Mouse (Mus musculus) left cerebral cortex, adult 9 months (tissue): ENCODE data around the gene Hcrt.

ENCODE experiments used
- DNase-seq, 2 experiments: peaks; one replicate each; pipeline ENCODE4 v3.0.0; 2022; ENCODE audit warnings: low spot score in 2 of 2

Gene Hcrt

GRCm38 (mm10) chr11:100767871-100768270 lies 5.1 kb upstream of the Hcrt start:
- DNase-seq, result no peak

- DNase-seq, result no peak
Measured at GRCm38 (mm10) chr11:100766726-100767125, 4.0 kb upstream of the Hcrt start.

- peak in 1 of 2 experiments; percentile 91 for DNase-seq
Measured at GRCm38 (mm10) chr11:100761547-100762045, 1.1 kb downstream of the Hcrt start.

- peak; percentile 89 to 93 for DNase-seq
Measured at GRCm38 (mm10) chr11:100759611-100760233, 3.0 kb downstream of the Hcrt start, which contains the start of gene Kcnh4. Gene Kcnh4, minus strand, starts transcription at chr11:100759942.

GRCm38 (mm10) chr11:100758707-100759610 lies 3.8 kb downstream of the Hcrt start:
- DNase-seq, result no peak

GRCm38 (mm10) chr11:100757566-100757965 lies 5.2 kb downstream of the Hcrt start:
- no peak for DNase-seq

- DNase-seq, result no peak
Measured at GRCm38 (mm10) chr11:100756476-100756875, 6.3 kb downstream of the Hcrt start.

- peak in 1 of 2 experiments; percentile 74 for DNase-seq
Measured at GRCm38 (mm10) chr11:100754693-100755057, 8.1 kb downstream of the Hcrt start.

GRCm38 (mm10) chr11:100754021-100754692 lies 8.6 kb downstream of the Hcrt start:
- peak in 1 of 2 experiments; percentile 80 for DNase-seq

GRCm38 (mm10) chr11:100752294-100752693 lies 10.4 kb downstream of the Hcrt start:
- DNase-seq, result no peak

- DNase-seq, result no peak
Measured at GRCm38 (mm10) chr11:100750127-100750526, 12.6 kb downstream of the Hcrt start.

- DNase-seq, result no peak
Measured at GRCm38 (mm10) chr11:100749469-100749868, 13.3 kb downstream of the Hcrt start.

GRCm38 (mm10) chr11:100748620-100749019 lies 14.1 kb downstream of the Hcrt start:
- DNase-seq, result no peak

GRCm38 (mm10) chr11:100747114-100747513 lies 15.6 kb downstream of the Hcrt start:
- DNase-seq, result no peak

GRCm38 (mm10) chr11:100746546-100746945 lies 16.2 kb downstream of the Hcrt start:
- no peak for DNase-seq

- DNase-seq, result no peak
Measured at GRCm38 (mm10) chr11:100745085-100745484, 17.6 kb downstream of the Hcrt start.

GRCm38 (mm10) chr11:100741348-100741747 lies 21.4 kb downstream of the Hcrt start:
- no peak for DNase-seq

GRCm38 (mm10) chr11:100738749-100739148 lies 24.0 kb downstream of the Hcrt start:
- no peak for DNase-seq

- peak; percentile 98 to 99 for DNase-seq
Measured at GRCm38 (mm10) chr11:100738066-100738604, 24.6 kb downstream of the Hcrt start, which contains the start of gene Rab5c. Gene Rab5c, minus strand, starts transcription at chr11:100738215.

GRCm38 (mm10) chr11:100737105-100737733 lies 25.5 kb downstream of the Hcrt start:
- DNase-seq, result no peak

GRCm38 (mm10) chr11:100736746-100737080 lies 26.0 kb downstream of the Hcrt start:
- no peak for DNase-seq
